Mouse (Mus musculus): ENCODE measurements around the gene Cep57. TPM values are rescaled to one million over a fixed set of nuclear protein-coding genes. Genes with fewer than 3 reads are reported as not detected.

Cep57 gene
- polyA plus RNA-seq (2014; fragmentation: Nextera tagmentation; extraction: Ambion mirVana) = 57.2 and 60.2 TPM in 2 replicates

GRCm38 (mm10) chr9:13826832-13827405 is at the start of gene Cep57:
TSS of gene Cep57 (minus strand) at chr9:13827107.
- ATAC-seq (ENCODE audit: insufficient read depth, low FRiP score, low TSS enrichment) = peak; percentile 92
- Histone ChIP-seq H3K9me3 (ENCODE audit: control insufficient read depth, low read length) (no peaks in the 10 kb centered on the region), H3K9ac (ENCODE audit: low read length) (peak within 1 kb of the TSS; percentile 95), H3K27me3 (ENCODE audit: control insufficient read depth, insufficient read depth, low read length) (no peaks in the 10 kb centered on the region), H3K4me1 (ENCODE audit: control insufficient read depth, insufficient read depth, low read length) (peaks cover 16% of the 10 kb centered on the region), H3K4me2 (ENCODE audit: low read depth) (peak within 1 kb of the TSS; percentile 76), H3K27ac (ENCODE audit: low read depth, low read length) (peak within 1 kb of the TSS; percentile 94), H3K4me3 (ENCODE audit: low read depth, low read length) (peak within 1 kb of the TSS; percentile 65), H3K36me3 (ENCODE audit: control insufficient read depth, insufficient read depth, low read length) (no peaks in the 10 kb centered on the region)
- under 1% methylated on average over 44 of the region's 44 CpGs for WGBS
- peak; percentile 95 for DNase-seq (ENCODE audit: low spot score)

- Histone ChIP-seq H3K27me3 (ENCODE audit: control insufficient read depth, insufficient read depth, low read length) (no peaks in the 10 kb centered on the region), H3K4me3 (ENCODE audit: low read depth, low read length) (no peak overlapping the region), H3K36me3 (ENCODE audit: control insufficient read depth, insufficient read depth, low read length) (no peaks in the 10 kb centered on the region), H3K4me2 (ENCODE audit: low read depth) (no peak overlapping the region), H3K9ac (ENCODE audit: low read length) (no peak overlapping the region), H3K4me1 (ENCODE audit: control insufficient read depth, insufficient read depth, low read length) (no peaks in the 10 kb centered on the region), H3K27ac (ENCODE audit: low read depth, low read length) (no peak overlapping the region), H3K9me3 (ENCODE audit: control insufficient read depth, low read length) (no peaks in the 10 kb centered on the region)
- ATAC-seq (ENCODE audit: insufficient read depth, low FRiP score, low TSS enrichment) (no peak), DNase-seq (ENCODE audit: low spot score) (no peak)
- WGBS = 69% methylated on average over 2 of the region's 2 CpGs
These were observed 48.4 kb upstream of the Cep57 start for GRCm38 (mm10) chr9:13875340-13875739.

GRCm38 (mm10) chr9:13874359-13874758 is 47.5 kb upstream of the Cep57 start:
- 54% methylated on average over 2 of the region's 2 CpGs for WGBS
- H3K4me1 ChIP-seq (ENCODE audit: control insufficient read depth, insufficient read depth, low read length) = no peaks in the 10 kb centered on the region
- DNase-seq (ENCODE audit: low spot score) = no peak

GRCm38 (mm10) chr9:13871631-13872030 is 44.7 kb upstream of the Cep57 start:
- Histone ChIP-seq H3K27ac (ENCODE audit: low read depth, low read length) (no peak overlapping the region), H3K9ac (ENCODE audit: low read length) (no peak overlapping the region), H3K4me3 (ENCODE audit: low read depth, low read length) (no peak overlapping the region), H3K27me3 (ENCODE audit: control insufficient read depth, insufficient read depth, low read length) (no peaks in the 10 kb centered on the region), H3K4me1 (ENCODE audit: control insufficient read depth, insufficient read depth, low read length) (no peaks in the 10 kb centered on the region), H3K4me2 (ENCODE audit: low read depth) (no peak overlapping the region), H3K9me3 (ENCODE audit: control insufficient read depth, low read length) (no peaks in the 10 kb centered on the region), H3K36me3 (ENCODE audit: control insufficient read depth, insufficient read depth, low read length) (no peaks in the 10 kb centered on the region)
- ATAC-seq (ENCODE audit: insufficient read depth, low FRiP score, low TSS enrichment) (no peak), DNase-seq (ENCODE audit: low spot score) (no peak)
- 88% methylated on average over 7 of the region's 7 CpGs for WGBS

More at GRCm38 (mm10) chr9:13874359-13874758, 47.5 kb upstream of the Cep57 start:
- H3K27ac ChIP-seq (ENCODE audit: low read depth, low read length) = no peak overlapping the region
- H3K4me2 ChIP-seq (ENCODE audit: low read depth) = no peak overlapping the region
- H3K9me3 ChIP-seq (ENCODE audit: control insufficient read depth, low read length) = no peaks in the 10 kb centered on the region
- no peaks in the 10 kb centered on the region for H3K27me3 ChIP-seq (ENCODE audit: control insufficient read depth, insufficient read depth, low read length)
- no peaks in the 10 kb centered on the region for H3K36me3 ChIP-seq (ENCODE audit: control insufficient read depth, insufficient read depth, low read length)
- H3K4me3 ChIP-seq (ENCODE audit: low read depth, low read length) = no peak overlapping the region
- no peak overlapping the region for H3K9ac ChIP-seq (ENCODE audit: low read length)
- no peak for ATAC-seq (ENCODE audit: insufficient read depth, low FRiP score, low TSS enrichment)

GRCm38 (mm10) chr9:13867646-13868045 is 40.7 kb upstream of the Cep57 start:
- no peak overlapping the region for H3K4me3 ChIP-seq (ENCODE audit: low read depth, low read length)
- 63% methylated on average over 2 of the region's 2 CpGs for WGBS
- H3K4me2 ChIP-seq (ENCODE audit: low read depth) = no peak overlapping the region
- H3K9ac ChIP-seq (ENCODE audit: low read length) = no peak overlapping the region
- no peaks in the 10 kb centered on the region for H3K36me3 ChIP-seq (ENCODE audit: control insufficient read depth, insufficient read depth, low read length)
- no peak for ATAC-seq (ENCODE audit: insufficient read depth, low FRiP score, low TSS enrichment)
- H3K4me1 ChIP-seq (ENCODE audit: control insufficient read depth, insufficient read depth, low read length) = no peaks in the 10 kb centered on the region
- H3K9me3 ChIP-seq (ENCODE audit: control insufficient read depth, low read length) = no peaks in the 10 kb centered on the region
- H3K27me3 ChIP-seq (ENCODE audit: control insufficient read depth, insufficient read depth, low read length) = no peaks in the 10 kb centered on the region
- no peak overlapping the region for H3K27ac ChIP-seq (ENCODE audit: low read depth, low read length)
- no peak for DNase-seq (ENCODE audit: low spot score)

GRCm38 (mm10) chr9:13856777-13857176 is 29.9 kb upstream of the Cep57 start:
- H3K9ac ChIP-seq (ENCODE audit: low read length) = no peak overlapping the region
- H3K36me3 ChIP-seq (ENCODE audit: control insufficient read depth, insufficient read depth, low read length) = no peaks in the 10 kb centered on the region
- H3K9me3 ChIP-seq (ENCODE audit: control insufficient read depth, low read length) = no peaks in the 10 kb centered on the region
- 75% methylated on average over 4 of the region's 4 CpGs for WGBS
- no peak overlapping the region for H3K4me2 ChIP-seq (ENCODE audit: low read depth)
- H3K27me3 ChIP-seq (ENCODE audit: control insufficient read depth, insufficient read depth, low read length) = no peaks in the 10 kb centered on the region
- no peaks in the 10 kb centered on the region for H3K4me1 ChIP-seq (ENCODE audit: control insufficient read depth, insufficient read depth, low read length)
- DNase-seq (ENCODE audit: low spot score) = no peak
- H3K4me3 ChIP-seq (ENCODE audit: low read depth, low read length) = no peak overlapping the region
- H3K27ac ChIP-seq (ENCODE audit: low read depth, low read length) = no peak overlapping the region
- ATAC-seq (ENCODE audit: insufficient read depth, low FRiP score, low TSS enrichment) = no peak

GRCm38 (mm10) chr9:13856247-13856646 is 29.3 kb upstream of the Cep57 start:
- Histone ChIP-seq H3K9ac (ENCODE audit: low read length) (no peak overlapping the region), H3K4me1 (ENCODE audit: control insufficient read depth, insufficient read depth, low read length) (no peaks in the 10 kb centered on the region), H3K4me3 (ENCODE audit: low read depth, low read length) (no peak overlapping the region), H3K36me3 (ENCODE audit: control insufficient read depth, insufficient read depth, low read length) (no peaks in the 10 kb centered on the region), H3K9me3 (ENCODE audit: control insufficient read depth, low read length) (no peaks in the 10 kb centered on the region), H3K27ac (ENCODE audit: low read depth, low read length) (no peak overlapping the region), H3K4me2 (ENCODE audit: low read depth) (no peak overlapping the region), H3K27me3 (ENCODE audit: control insufficient read depth, insufficient read depth, low read length) (no peaks in the 10 kb centered on the region)
- no peak for DNase-seq (ENCODE audit: low spot score)
- WGBS = 86% methylated on average over 1 of the region's 1 CpGs
- no peak for ATAC-seq (ENCODE audit: insufficient read depth, low FRiP score, low TSS enrichment)

GRCm38 (mm10) chr9:13853876-13854275 is 27.0 kb upstream of the Cep57 start:
- no peaks in the 10 kb centered on the region for H3K4me1 ChIP-seq (ENCODE audit: control insufficient read depth, insufficient read depth, low read length)
- no peaks in the 10 kb centered on the region for H3K9me3 ChIP-seq (ENCODE audit: control insufficient read depth, low read length)
- WGBS = 60% methylated on average over 3 of the region's 3 CpGs
- H3K4me2 ChIP-seq (ENCODE audit: low read depth) = no peak overlapping the region
- ATAC-seq (ENCODE audit: insufficient read depth, low FRiP score, low TSS enrichment) = no peak
- H3K27ac ChIP-seq (ENCODE audit: low read depth, low read length) = no peak overlapping the region
- no peak overlapping the region for H3K9ac ChIP-seq (ENCODE audit: low read length)
- no peaks in the 10 kb centered on the region for H3K27me3 ChIP-seq (ENCODE audit: control insufficient read depth, insufficient read depth, low read length)
- DNase-seq (ENCODE audit: low spot score) = no peak
- H3K36me3 ChIP-seq (ENCODE audit: control insufficient read depth, insufficient read depth, low read length) = no peaks in the 10 kb centered on the region
- no peak overlapping the region for H3K4me3 ChIP-seq (ENCODE audit: low read depth, low read length)

Measured in neural tube, embryonic 11.5 days (tissue).